Mouse (Mus musculus) hematopoietic multipotent progenitor cell, adult 10-12 weeks (in vitro differentiated cells): ENCODE results near the gene Grin3b. TPM values are rescaled to one million over a fixed set of nuclear protein-coding genes. Genes with fewer than 3 reads are reported as not detected.

Source experiments
- polyA plus RNA-seq: library from polyadenylated mRNA; stranded (reverse); fragments of >175 nt; gene quantifications from 2 replicates; pipeline ENCODE4 v1.2.3, GENCODE M21; 2012; ENCODE audit warnings: low replicate concordance

Gene Grin3b
- polyA plus RNA-seq: 0.17 and 0.43 TPM in 2 replicates

DNA sequence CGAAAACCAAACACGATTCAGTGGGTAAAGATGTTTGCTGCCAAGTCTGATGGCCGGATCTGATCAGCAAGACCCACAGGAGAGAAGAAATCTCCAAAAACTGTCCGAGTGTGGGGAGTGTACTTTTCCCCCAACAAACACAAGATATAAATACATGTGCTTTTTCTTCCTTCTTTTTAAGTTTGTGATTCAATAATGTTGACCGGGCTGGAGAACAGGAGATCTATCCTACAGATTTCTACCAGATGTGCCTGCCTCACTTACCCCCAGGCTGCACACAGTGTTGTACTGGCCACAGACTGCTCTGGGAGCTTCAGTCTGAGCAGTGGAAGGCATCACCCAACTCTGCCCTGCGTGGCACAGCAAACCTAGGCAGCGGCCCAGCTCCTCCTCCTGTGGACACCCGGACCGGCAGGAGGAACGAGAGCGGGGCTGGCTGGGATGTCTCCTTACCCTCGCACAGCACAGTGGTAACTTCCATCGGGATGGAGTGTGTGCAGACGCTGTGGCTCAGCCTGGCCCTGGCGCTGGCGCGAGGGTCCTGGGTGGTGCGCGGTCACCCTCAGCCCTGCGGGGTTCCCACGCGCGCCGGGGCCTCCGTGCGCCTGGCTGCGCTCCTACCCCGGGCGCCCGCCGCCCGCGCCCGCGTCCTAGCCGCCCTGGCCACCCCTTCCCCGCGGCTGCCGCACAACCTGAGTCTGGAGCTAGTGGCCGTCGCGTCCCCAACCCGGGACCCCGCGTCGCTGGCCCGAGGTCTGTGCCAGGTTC, at the start of gene Grin3b:
Gene Grin3b (plus strand): TSS at position 301 of the 768 bp plus-strand sequence.

DNA sequence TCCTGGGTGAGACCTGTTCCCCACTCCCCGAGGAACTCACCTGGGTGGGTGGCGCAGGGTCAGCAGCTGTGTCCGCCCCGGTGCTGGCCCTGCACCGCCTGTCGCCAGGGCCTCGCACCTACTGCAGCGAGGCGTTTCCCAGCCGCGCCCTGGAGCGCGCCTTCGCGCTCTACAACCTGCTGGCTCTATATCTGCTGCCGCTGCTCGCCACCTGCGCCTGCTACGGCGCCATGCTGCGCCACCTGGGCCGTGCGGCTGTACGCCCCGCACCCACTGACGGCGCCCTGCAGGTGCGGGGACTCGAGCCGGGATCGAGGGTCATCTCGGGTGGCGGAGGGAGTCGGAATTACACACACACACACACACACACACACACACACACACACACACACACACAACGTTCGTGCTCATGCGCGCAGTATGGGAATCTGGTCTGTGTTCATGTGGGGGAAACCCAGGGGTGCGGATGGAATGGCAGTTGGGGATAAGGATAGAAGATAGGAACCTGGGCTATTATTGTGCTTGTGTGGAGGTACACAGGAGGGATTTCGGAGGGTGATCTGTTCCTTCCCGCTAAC, 49.5 kb upstream of the Grin3b start, which contains the start of gene R3hdm4:
Gene R3hdm4 (minus strand): TSS at position 251 of the 578 bp plus-strand sequence.

DNA sequence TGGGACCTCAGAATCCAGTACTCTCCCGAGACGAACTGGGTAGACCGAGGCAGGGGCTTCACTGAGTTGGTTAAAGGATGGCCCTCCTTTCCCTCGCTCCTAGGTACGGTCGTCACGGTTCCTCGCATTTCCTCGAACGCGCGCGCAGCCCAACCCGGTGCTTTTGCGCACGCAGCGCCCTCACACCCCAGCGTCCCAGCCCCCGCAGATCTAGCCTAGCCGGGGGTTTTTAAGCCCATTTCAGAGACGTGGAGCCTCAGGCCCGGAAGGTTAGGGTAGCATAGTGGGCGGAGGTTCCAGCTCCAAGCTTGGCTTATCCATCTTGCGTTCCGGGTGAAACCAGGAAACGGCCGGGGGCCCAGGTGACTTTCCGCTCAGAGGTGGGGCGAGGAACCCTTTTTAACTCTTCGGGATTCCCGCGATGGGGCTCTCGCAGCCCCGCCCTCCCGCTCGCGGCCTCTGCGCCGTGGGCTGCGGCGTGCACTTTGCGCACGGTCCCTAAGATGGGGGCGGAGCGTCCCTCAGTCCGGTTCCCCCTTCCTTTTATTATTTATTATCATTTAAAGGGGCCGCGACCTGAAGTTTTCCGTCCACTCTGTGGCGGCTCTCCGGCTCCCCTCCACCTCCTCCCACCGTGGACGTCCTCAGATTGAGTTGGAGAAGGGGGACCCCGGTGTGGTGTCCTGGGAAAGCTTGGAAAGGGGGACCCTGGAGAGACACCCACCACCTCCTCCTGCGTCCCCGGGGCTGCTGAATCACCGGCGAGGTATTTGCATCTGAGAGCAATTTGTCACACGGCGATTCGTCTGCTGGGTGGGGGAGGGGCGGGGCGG, 43.8 kb upstream of the Grin3b start, which contains the start of gene Arid3a:
Gene Arid3a (plus strand): TSS at position 553 of the 833 bp plus-strand sequence.

DNA sequence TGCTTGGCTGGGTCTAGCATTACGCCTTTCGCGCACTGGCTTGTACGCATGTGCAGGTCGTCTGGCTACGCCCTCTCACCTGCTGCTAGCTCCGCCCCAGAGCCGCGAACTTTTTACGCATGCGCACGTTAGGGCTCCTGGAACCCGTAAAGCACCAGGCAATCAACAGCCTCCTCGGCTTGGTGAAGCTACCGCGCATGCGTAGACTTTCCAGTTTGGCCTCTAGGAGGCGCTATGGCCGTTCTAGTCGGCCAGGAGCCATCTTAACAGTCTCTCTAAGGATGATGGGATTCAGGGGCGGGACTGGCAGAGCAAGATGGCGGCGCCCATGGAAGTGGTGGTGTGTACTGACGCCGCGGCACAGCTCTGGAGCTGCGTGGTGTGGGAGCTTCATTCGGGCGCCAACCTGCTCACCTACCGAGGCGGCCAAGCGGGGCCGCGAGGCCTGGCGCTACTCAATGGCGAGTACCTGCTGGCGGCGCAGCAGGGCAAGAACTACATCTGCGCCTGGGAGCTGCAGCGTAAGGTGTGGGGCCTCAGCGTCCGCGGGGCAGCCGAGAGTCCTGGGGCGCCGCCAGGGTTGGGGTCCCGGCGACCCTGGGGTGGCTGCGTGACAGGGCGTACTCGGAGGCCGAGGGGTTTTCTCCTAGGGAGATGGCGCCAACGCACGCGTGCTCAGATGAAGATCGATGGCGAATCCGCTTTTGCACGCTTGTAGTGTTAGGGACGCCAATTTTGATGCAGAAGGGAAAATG, 10.5 kb upstream of the Grin3b start, which contains the start of gene Wdr18:
Gene Wdr18 (plus strand): TSS at position 306 of the 755 bp plus-strand sequence.

DNA sequence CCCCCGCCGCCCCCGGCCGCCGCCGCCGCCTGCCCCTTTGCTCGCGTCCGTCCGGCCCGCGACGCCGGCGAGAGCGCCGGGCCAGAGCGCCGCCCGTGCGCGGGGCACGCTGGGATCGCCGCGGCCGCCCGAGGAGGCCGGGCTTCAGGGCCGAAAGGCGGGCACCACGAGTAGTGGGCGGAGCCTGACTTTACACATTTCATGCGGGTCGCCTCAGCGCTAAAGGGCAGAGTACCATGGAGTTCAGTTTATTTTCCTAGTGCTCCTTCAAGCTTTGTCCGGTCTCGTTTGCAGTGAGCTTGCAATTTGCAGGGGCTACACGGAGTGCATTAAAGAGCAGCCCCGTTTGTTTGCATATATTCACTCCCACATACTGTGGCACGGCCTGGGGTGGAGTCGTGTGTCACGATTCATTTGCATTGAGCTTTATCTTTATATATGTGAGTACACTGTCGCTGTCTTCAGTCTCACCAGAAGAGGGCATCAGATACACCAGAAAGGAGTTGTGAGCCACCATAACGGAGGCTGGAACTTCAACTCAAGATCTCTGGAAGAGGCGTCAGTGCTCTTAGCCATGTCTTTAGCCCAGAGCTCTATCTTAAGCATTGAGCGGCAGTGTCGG, 13.8 kb downstream of the Grin3b start, which contains the start of gene Tmem259:
Gene Tmem259 (minus strand): TSS at position 136 of the 622 bp plus-strand sequence.

GRCm38 (mm10) chr10:79988506-79989271, 18.2 kb downstream of the Grin3b start, which contains the start of gene Cnn2:
TSS of gene Cnn2 (plus strand) at chr10:79988584.

DNA sequence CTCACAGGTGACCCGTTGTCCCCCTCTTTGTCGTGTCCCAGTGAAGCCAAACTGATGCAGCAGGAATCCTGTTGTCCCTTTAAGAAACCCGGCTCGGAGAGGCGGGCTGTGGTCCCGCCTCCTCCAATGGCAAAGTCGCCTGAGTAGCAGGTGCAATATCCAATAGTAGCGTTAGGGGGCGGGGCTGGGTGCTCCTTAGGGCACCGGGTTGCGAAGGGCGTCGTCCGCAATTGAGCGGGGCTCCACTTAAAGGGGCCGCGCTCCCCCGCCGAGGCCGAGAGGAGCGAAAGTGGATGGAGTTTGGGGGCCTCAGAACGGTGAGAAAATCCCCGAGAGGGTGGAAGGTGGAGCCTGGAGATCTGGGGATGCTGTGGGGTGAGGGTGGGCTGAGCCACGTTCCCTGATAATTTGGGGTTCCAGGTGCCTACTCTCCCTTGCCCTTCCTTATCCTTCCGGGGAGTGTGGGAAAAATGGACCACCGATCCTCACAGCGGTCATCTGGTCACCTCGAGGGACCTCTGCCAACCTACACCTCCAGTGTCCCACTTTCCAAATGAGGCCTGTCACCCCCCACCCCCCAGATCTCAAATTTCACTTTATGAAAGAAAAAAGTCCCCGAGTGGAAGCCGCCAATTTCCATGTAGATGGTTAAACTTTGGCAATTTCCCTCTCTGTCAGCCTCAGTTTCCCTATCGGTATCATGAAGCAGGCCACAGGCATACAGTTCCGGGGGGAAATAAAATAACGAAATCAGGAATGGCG, 25.9 kb downstream of the Grin3b start, which contains the start of gene Abca7:
Gene Abca7 (plus strand): TSS at position 223 of the 762 bp plus-strand sequence.

GRCm38 (mm10) chr10:80016511-80016910, 46.0 kb downstream of the Grin3b start, which contains the start of gene Arhgap45:
TSS of gene Arhgap45 (plus strand) at chr10:80016653.

Other genes starting within 250 kb of the Grin3b start
- gene Polrmt, start 224.1 kb upstream of the Grin3b start, polyA plus RNA-seq: 36.7 and 50.9 TPM in 2 replicates
- not detected in 2 replicates for gene Fgf22, start 215.6 kb upstream of the Grin3b start, polyA plus RNA-seq
- gene Rnf126, start 203.8 kb upstream of the Grin3b start, polyA plus RNA-seq: 177 and 359 TPM in 2 replicates
- gene Fstl3, start 193.4 kb upstream of the Grin3b start, polyA plus RNA-seq: 4.2 and 4.3 TPM in 2 replicates
- gene Prss57, start 179.8 kb upstream of the Grin3b start, polyA plus RNA-seq: 0.31 and 0.33 TPM in 2 replicates
- gene Palm, start 177.1 kb upstream of the Grin3b start, polyA plus RNA-seq: 23.6 and 106 TPM in 2 replicates
- gene Misp, start 149.7 kb upstream of the Grin3b start, polyA plus RNA-seq: 0.25 and 0.27 TPM in 2 replicates
- 339 and 505 TPM in 2 replicates for gene Ptbp1, start 116.3 kb upstream of the Grin3b start, polyA plus RNA-seq
- 14.3 and 43.0 TPM in 2 replicates for gene Prtn3, start 96.2 kb upstream of the Grin3b start, polyA plus RNA-seq
- 0.57 and 2.3 TPM in 2 replicates for gene Plppr3, start 96.1 kb upstream of the Grin3b start, polyA plus RNA-seq
- 11.5 and 13.6 TPM in 2 replicates for gene Elane, start 84.5 kb upstream of the Grin3b start, polyA plus RNA-seq
- gene Cfd, start 79.9 kb upstream of the Grin3b start, polyA plus RNA-seq: not detected in 2 replicates
- 45.3 and 64.9 TPM in 2 replicates for gene Med16, start 61.8 kb upstream of the Grin3b start, polyA plus RNA-seq
- 0.88 TPM in 1 of 2 replicates, not detected in the other for gene Gm26602, start 59.9 kb upstream of the Grin3b start, polyA plus RNA-seq
- gene Kiss1r, start 53.7 kb upstream of the Grin3b start, polyA plus RNA-seq: 1.2 and 3.0 TPM in 2 replicates
- gene R3hdm4, start 49.5 kb upstream of the Grin3b start, polyA plus RNA-seq: 194 and 217 TPM in 2 replicates
- 90.3 and 327 TPM in 2 replicates for gene Arid3a, start 43.7 kb upstream of the Grin3b start, polyA plus RNA-seq
- gene Wdr18, start 10.6 kb upstream of the Grin3b start, polyA plus RNA-seq: 29.7 and 32.3 TPM in 2 replicates
- gene Tmem259, start 13.6 kb downstream of the Grin3b start, polyA plus RNA-seq: 311 and 927 TPM in 2 replicates
- 876 and 1,258 TPM in 2 replicates for gene Cnn2, start 17.9 kb downstream of the Grin3b start, polyA plus RNA-seq
- 42.0 and 76.1 TPM in 2 replicates for gene Abca7, start 25.8 kb downstream of the Grin3b start, polyA plus RNA-seq
- 660 and 1,623 TPM in 2 replicates for gene Arhgap45, start 45.9 kb downstream of the Grin3b start, polyA plus RNA-seq
- gene Polr2e, start 69.1 kb downstream of the Grin3b start, polyA plus RNA-seq: 68.4 and 166 TPM in 2 replicates
- 298 and 797 TPM in 2 replicates for gene Gpx4, start 76.5 kb downstream of the Grin3b start, polyA plus RNA-seq
- 99.1 and 152 TPM in 2 replicates for gene Sbno2, start 134.9 kb downstream of the Grin3b start, polyA plus RNA-seq
- 99.1 and 132 TPM in 2 replicates for gene Stk11, start 145.1 kb downstream of the Grin3b start, polyA plus RNA-seq
- gene Atp5d, start 167.9 kb downstream of the Grin3b start, polyA plus RNA-seq: 650 and 864 TPM in 2 replicates
- 25.3 and 46.2 TPM in 2 replicates for gene Cbarp, start 170.1 kb downstream of the Grin3b start, polyA plus RNA-seq
- 365 and 523 TPM in 2 replicates for gene Midn, start 177.6 kb downstream of the Grin3b start, polyA plus RNA-seq
- 157 and 188 TPM in 2 replicates for gene Cirbp, start 195.3 kb downstream of the Grin3b start, polyA plus RNA-seq
- gene 1600002K03Rik, start 202.2 kb downstream of the Grin3b start, polyA plus RNA-seq: 6.8 and 15.3 TPM in 2 replicates
- 1.4 and 2.8 TPM in 2 replicates for gene Efna2, start 208.8 kb downstream of the Grin3b start, polyA plus RNA-seq